Mouse (Mus musculus): ENCODE results near the gene Tas2r140. TPM values are rescaled to one million over a fixed set of nuclear protein-coding genes. Genes with fewer than 3 reads are reported as not detected.

The Tas2r140 gene
- polyA plus RNA-seq (2012; rRNA removed) = not detected in 2 replicates

DNA sequence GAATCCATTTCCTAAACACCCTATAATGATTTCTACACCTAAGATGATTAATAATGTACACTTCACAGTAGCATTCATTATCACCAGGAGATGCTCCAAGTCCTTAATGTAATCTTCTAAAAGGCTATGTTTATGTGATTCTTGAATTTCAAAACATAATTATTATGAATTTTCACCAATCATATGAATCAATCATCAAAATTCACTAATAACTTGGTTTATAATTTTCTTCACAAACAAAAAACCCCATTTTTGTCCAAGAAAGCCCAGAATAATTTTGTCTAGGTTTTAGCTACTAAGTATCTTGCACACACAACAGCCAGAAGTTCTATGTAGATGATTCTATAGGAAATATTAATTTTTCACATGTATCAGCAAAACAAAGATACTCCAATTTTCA, at the start of gene Tas2r140:
Gene Tas2r140, minus strand, starts transcription at position 101 of the 400 bp plus-strand sequence.

DNA sequence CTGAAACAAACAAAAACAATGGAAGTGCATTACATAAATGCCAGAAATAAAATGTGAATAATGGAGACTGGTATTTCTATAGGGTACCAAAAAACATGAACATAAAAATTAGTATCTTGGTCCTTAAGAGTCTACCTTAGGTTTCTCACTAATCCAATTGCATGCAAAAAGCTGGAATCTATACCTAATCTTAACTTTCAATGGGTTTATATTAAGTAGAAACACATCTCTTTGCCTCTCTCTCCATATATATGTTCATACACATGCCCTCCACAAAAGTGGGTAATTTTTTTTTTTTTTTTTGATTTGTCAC, 48.9 kb upstream of the Tas2r140 start, which contains the start of gene Smim10l1:
Gene Smim10l1, plus strand, starts transcription at position 301 of the 313 bp plus-strand sequence.

DNA sequence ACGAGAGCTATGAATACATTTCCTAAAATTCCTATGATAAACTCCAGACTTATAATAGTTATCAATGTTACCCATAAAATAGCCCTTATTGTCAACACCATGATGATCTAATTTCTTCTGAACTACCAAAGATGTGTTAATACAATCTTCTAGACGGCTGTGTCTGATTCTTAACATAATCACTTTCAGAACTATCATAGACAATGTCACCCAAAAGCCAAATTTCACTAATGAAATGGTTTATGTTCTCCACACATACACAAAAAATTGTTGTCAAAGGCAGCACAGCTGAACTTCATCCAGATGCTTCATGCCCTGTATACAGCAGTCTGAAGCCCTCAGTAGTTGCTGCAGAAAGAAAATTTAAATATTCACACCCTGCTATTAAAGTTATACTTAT, 18.6 kb downstream of the Tas2r140 start, which contains the start of gene Tas2r103:
Gene Tas2r103, minus strand, starts transcription at position 101 of the 400 bp plus-strand sequence.

Other genes with a start within 250 kb of the Tas2r140 start
- gene Tas2r123, start 208.7 kb downstream of the Tas2r140 start, polyA plus RNA-seq (2012; rRNA removed) = not detected in 2 replicates
- gene Tas2r116, start 200.4 kb downstream of the Tas2r140 start, polyA plus RNA-seq (2012; rRNA removed) = not detected in 2 replicates
- gene Tas2r110, start 187.8 kb downstream of the Tas2r140 start, polyA plus RNA-seq (2012; rRNA removed) = not detected in 2 replicates
- gene Tas2r113, start 162.8 kb downstream of the Tas2r140 start, polyA plus RNA-seq (2012; rRNA removed) = not detected in 2 replicates
- gene Tas2r125, start 146.2 kb downstream of the Tas2r140 start, polyA plus RNA-seq (2012; rRNA removed) = not detected in 2 replicates
- not detected in 2 replicates for gene Tas2r129, start 104.7 kb downstream of the Tas2r140 start, polyA plus RNA-seq (2012; rRNA removed)
- gene Tas2r131, start 97.9 kb downstream of the Tas2r140 start, polyA plus RNA-seq (2012; rRNA removed) = not detected in 2 replicates
- not detected in 2 replicates for gene Tas2r109, start 74.9 kb downstream of the Tas2r140 start, polyA plus RNA-seq (2012; rRNA removed)
- not detected in 2 replicates for gene Tas2r103, start 18.7 kb downstream of the Tas2r140 start, polyA plus RNA-seq (2012; rRNA removed)
- 29.0 and 30.9 TPM in 2 replicates for gene Smim10l1, start 49.1 kb upstream of the Tas2r140 start, polyA plus RNA-seq (2012; rRNA removed)
- gene 5530400C23Rik, start 236.4 kb upstream of the Tas2r140 start, polyA plus RNA-seq (2012; rRNA removed) = not detected in 2 replicates

Data from central nervous system, embryonic 14 days (tissue).